Mouse (Mus musculus) hindlimb bud, embryonic 11.5 days (tissue): ENCODE data around the gene Pax4.
A peak's percentile ranks its signal among the peaks of the same experiment; 100 is the strongest.

Experiments
- DNase-seq: peaks from one replicate; pipeline ENCODE4 v3.0.0-alpha.2; 2012; ENCODE audit warnings: low read depth, low spot score; ENCODE audit errors: extremely low spot score

Pax4 gene

GRCm38 (mm10) chr6:28450481-28450880 lies 1.3 kb upstream of the Pax4 start:
- DNase-seq = no peak

- DNase-seq = no peak
Observed at GRCm38 (mm10) chr6:28447937-28448336, 1.2 kb downstream of the Pax4 start.

- DNase-seq = no peak
Observed at GRCm38 (mm10) chr6:28431538-28431855, 17.7 kb downstream of the Pax4 start.

GRCm38 (mm10) chr6:28430795-28431537 lies 18.2 kb downstream of the Pax4 start:
- DNase-seq = no peak

GRCm38 (mm10) chr6:28429870-28430269 lies 19.3 kb downstream of the Pax4 start:
- DNase-seq = no peak

GRCm38 (mm10) chr6:28428290-28428689 lies 20.9 kb downstream of the Pax4 start, which contains the start of gene Gcc1:
Gene Gcc1 (minus strand): TSS chr6:28428390.
- DNase-seq = no peak

- DNase-seq = no peak
Observed at GRCm38 (mm10) chr6:28427096-28427839, 21.9 kb downstream of the Pax4 start, which contains the start of gene Fscn3. Gene Fscn3 (plus strand): TSS chr6:28427789.

GRCm38 (mm10) chr6:28425019-28425418 lies 24.1 kb downstream of the Pax4 start:
- no peak for DNase-seq

GRCm38 (mm10) chr6:28423767-28424695 lies 25.1 kb downstream of the Pax4 start:
- DNase-seq = no peak

- peak; percentile 39 for DNase-seq
Observed at GRCm38 (mm10) chr6:28423313-28423712, 25.8 kb downstream of the Pax4 start, which contains the start of gene Arf5. Gene Arf5 (plus strand): TSS chr6:28423560.

GRCm38 (mm10) chr6:28422651-28423290 lies 26.4 kb downstream of the Pax4 start:
- no peak for DNase-seq

- DNase-seq = peak; percentile 58
Observed at GRCm38 (mm10) chr6:28421469-28422000, 27.6 kb downstream of the Pax4 start.

- no peak for DNase-seq
Observed at GRCm38 (mm10) chr6:28420865-28421264, 28.3 kb downstream of the Pax4 start.

GRCm38 (mm10) chr6:28420361-28420760 lies 28.8 kb downstream of the Pax4 start:
- no peak for DNase-seq

- no peak for DNase-seq
Observed at GRCm38 (mm10) chr6:28419673-28420072, 29.5 kb downstream of the Pax4 start.

- DNase-seq = no peak
Observed at GRCm38 (mm10) chr6:28418449-28418848, 30.7 kb downstream of the Pax4 start.

- no peak for DNase-seq
Observed at GRCm38 (mm10) chr6:28416981-28417380, 32.2 kb downstream of the Pax4 start.

GRCm38 (mm10) chr6:28411236-28411635 lies 37.9 kb downstream of the Pax4 start:
- no peak for DNase-seq

GRCm38 (mm10) chr6:28410053-28410452 lies 39.1 kb downstream of the Pax4 start:
- DNase-seq = no peak

GRCm38 (mm10) chr6:28399791-28400190 lies 49.4 kb downstream of the Pax4 start:
- no peak for DNase-seq
